Mouse (Mus musculus) heart, adult 9 months (tissue): ENCODE data around the gene Abca2.
"Not testable (repeated sequence)": the region's sequence is repeated elsewhere in the genome, so short reads cannot be mapped to it uniquely, and the experiment has no call there.

Source experiments
- DNase-seq, 2 experiments: peaks; one replicate each; pipeline ENCODE4 v3.0.0; 2022; ENCODE audit warnings: low spot score in 2 of 2

The Abca2 gene

GRCm38 (mm10) chr2:25428442-25429236 lies at the start of gene Abca2:
TSS of gene Abca2 (plus strand) at chr2:25428703.
- DNase-seq: peak; percentile 89 to 93

GRCm38 (mm10) chr2:25384492-25384891 lies 44.0 kb upstream of the Abca2 start:
- no peak for DNase-seq

- peak in 1 of 2 experiments; percentile 27 for DNase-seq
Measured at GRCm38 (mm10) chr2:25391266-25391665, 37.2 kb upstream of the Abca2 start.

- DNase-seq: peak; percentile 68 to 72
Measured at GRCm38 (mm10) chr2:25394281-25395221, 34.0 kb upstream of the Abca2 start.

- peak; percentile 42 to 48 for DNase-seq
Measured at GRCm38 (mm10) chr2:25395721-25396596, 32.5 kb upstream of the Abca2 start, which contains the start of gene Entpd2. TSS of gene Entpd2 (plus strand) at chr2:25395874.

GRCm38 (mm10) chr2:25396597-25396983 lies 31.9 kb upstream of the Abca2 start:
- DNase-seq: peak in 1 of 2 experiments; percentile 30

- no peak for DNase-seq
Measured at GRCm38 (mm10) chr2:25397010-25397409, 31.5 kb upstream of the Abca2 start.

- DNase-seq: no peak
Measured at GRCm38 (mm10) chr2:25398065-25398464, 30.4 kb upstream of the Abca2 start.

- no peak for DNase-seq
Measured at GRCm38 (mm10) chr2:25399051-25399450, 29.5 kb upstream of the Abca2 start, which contains the start of gene Npdc1. TSS of gene Npdc1 (plus strand) at chr2:25399351.

GRCm38 (mm10) chr2:25400291-25400690 lies 28.2 kb upstream of the Abca2 start:
- DNase-seq: peak; percentile 76 to 77

- peak; percentile 50 to 65 for DNase-seq
Measured at GRCm38 (mm10) chr2:25400764-25401163, 27.7 kb upstream of the Abca2 start.

- peak; percentile 39 to 56 for DNase-seq
Measured at GRCm38 (mm10) chr2:25402377-25402971, 26.0 kb upstream of the Abca2 start.

GRCm38 (mm10) chr2:25402972-25403601 lies 25.4 kb upstream of the Abca2 start:
- DNase-seq: peak; percentile 73 to 77

- no peak for DNase-seq
Measured at GRCm38 (mm10) chr2:25403994-25404393, 24.5 kb upstream of the Abca2 start.

- no peak for DNase-seq
Measured at GRCm38 (mm10) chr2:25408908-25409307, 19.6 kb upstream of the Abca2 start.

- DNase-seq: not testable (repeated sequence)
Measured at GRCm38 (mm10) chr2:25413436-25413835, 15.1 kb upstream of the Abca2 start.

GRCm38 (mm10) chr2:25417426-25417825 lies 11.1 kb upstream of the Abca2 start:
- DNase-seq: peak in 1 of 2 experiments; percentile 31

- no peak for DNase-seq
Measured at GRCm38 (mm10) chr2:25421896-25422295, 6.6 kb upstream of the Abca2 start.

- peak in 1 of 2 experiments; percentile 27 for DNase-seq
Measured at GRCm38 (mm10) chr2:25422587-25423410, 5.7 kb upstream of the Abca2 start, which contains the start of gene Fut7. TSS of gene Fut7 (plus strand) at chr2:25423267.
